Mouse (Mus musculus) embryonic fibroblast, embryonic 13.5 days (primary cell): ENCODE measurements at regions not wholly inside any gene's neighbourhood (a gene's known extent, or its start where the extent isn't known, plus 50 kb on each side); places are given as distances from the start of the nearest gene placed in this dataset.

Source experiments
- CTCF ChIP-seq: IDR thresholded peaks from 2 replicates; pipeline ENCODE4 v1.5.1; 2011; ENCODE audit warnings: mild to moderate bottlenecking, control low read depth, low read length, moderate library complexity, borderline replicate concordance; ENCODE audit not compliant: insufficient read depth
- POLR2A ChIP-seq: IDR thresholded peaks from 2 replicates; pipeline ENCODE4 v1.6.1; 2011; ENCODE audit warnings: low read depth, mild to moderate bottlenecking, control low read depth, low read length, moderate library complexity

- no peak for TF ChIP-seq CTCF
- no peak for TF ChIP-seq POLR2A
Observed at GRCm38 (mm10) chr1:125242345-125242744, 193.2 kb downstream of the Actr3 start.
